Mouse (Mus musculus) intestine, postnatal 0 days (tissue): ENCODE data around the gene Morc4. TPM values are rescaled to one million over a fixed set of nuclear protein-coding genes. Genes with fewer than 3 reads are reported as not detected.

Source experiments
- ATAC-seq: fragments of 200-750 bp; cut with Nextera tagmentation; 2 replicates; pipeline ENCODE4 v1.8.0; 2017; ENCODE audit warnings: mild to moderate bottlenecking, moderate TSS enrichment, moderate library complexity
- H3K27ac ChIP-seq: fragments of 300-500 bp; sonication (generic); 2 replicates; pipeline ENCODE4 v1.5.1; 2014; ENCODE audit warnings: mild to moderate bottlenecking, low read depth, low read length, moderate library complexity
- H3K27me3 ChIP-seq: fragments of 300-500 bp; sonication (generic); replicated peaks from 2 replicates; pipeline ENCODE4 v1.6.1; 2014; ENCODE audit warnings: low read length, mixed read lengths; ENCODE audit not compliant: control insufficient read depth, insufficient read depth
- H3K36me3 ChIP-seq: fragments of 300-500 bp; sonication (generic); 2 replicates; pipeline ENCODE4 v1.6.1; 2014; ENCODE audit warnings: mild to moderate bottlenecking, moderate library complexity; ENCODE audit not compliant: control insufficient read depth, insufficient read depth
- H3K4me1 ChIP-seq: fragments of 300-500 bp; sonication (generic); replicated peaks from 2 replicates; pipeline ENCODE4 v1.6.1; 2014; ENCODE audit warnings: antibody characterized with exemption, low read length, mixed read lengths; ENCODE audit not compliant: control insufficient read depth, insufficient read depth
- H3K4me2 ChIP-seq: fragments of 300-500 bp; sonication (generic); replicated peaks from 2 replicates; pipeline ENCODE4 v1.6.1; 2014; ENCODE audit warnings: low read depth, mild to moderate bottlenecking, moderate library complexity
- H3K4me3 ChIP-seq: fragments of 300-500 bp; sonication (generic); 2 replicates; pipeline ENCODE4 v1.5.1; 2014; ENCODE audit warnings: low read depth, low read length
- H3K9ac ChIP-seq: fragments of 300-500 bp; sonication (generic); 2 replicates; pipeline ENCODE4 v1.6.1; 2014; ENCODE audit warnings: mild to moderate bottlenecking, low read depth, low read length
- H3K9me3 ChIP-seq: fragments of 300-500 bp; sonication (generic); 2 replicates; pipeline ENCODE4 v1.6.1; 2016; ENCODE audit warnings: mixed run types; ENCODE audit not compliant: control insufficient read depth
- CTCF ChIP-seq: sonication (generic); IDR thresholded peaks from 2 replicates; pipeline ENCODE4 v1.5.1; 2016; ENCODE audit warnings: low read depth, mild to moderate bottlenecking, control low read depth, antibody characterized with exemption, moderate library complexity
- whole genome bisulfite sequencing: fragments of 180-500 bp; shearing (Covaris S2); extraction: QIAGEN DNeasy Blood & Tissue Kit; methylation state at CpG from one replicate; pipeline ENCODE4 v1.1.7; 2014; 5-methylcytosine and 5-hydroxymethylcytosine counted together
- polyA plus RNA-seq: library from polyadenylated mRNA; unstranded; fragments of >200 nt; fragmentation: Nextera tagmentation; extraction: Ambion mirVana; gene quantifications from 2 replicates; pipeline ENCODE4 v1.2.1, GENCODE M21; 2015

Morc4 gene
- polyA plus RNA-seq, 1 experiment from 2014 or later: 3.5 TPM

GRCm38 (mm10) chrX:139870300-139870711 is 1.2 kb downstream of the Morc4 start:
- no peaks in the 10 kb centered on the region for H3K36me3 ChIP-seq
- no peaks in the 10 kb centered on the region for H3K9me3 ChIP-seq
- H3K4me2 ChIP-seq: peak overlapping the region; percentile 86
- peak overlapping the region; percentile 54 for H3K4me3 ChIP-seq
- 21% methylated on average over 15 of the region's 15 CpGs for WGBS
- H3K4me1 ChIP-seq: no peaks in the 10 kb centered on the region
- peak; percentile 45 for TF ChIP-seq CTCF
- no peak for ATAC-seq
- no peaks in the 10 kb centered on the region for H3K27me3 ChIP-seq
- no peak overlapping the region for H3K9ac ChIP-seq
- no peak overlapping the region for H3K27ac ChIP-seq

- TF ChIP-seq CTCF: no peak
- ATAC-seq: no peak
- WGBS: 50% methylated on average over 5 of the region's 5 CpGs
- Histone ChIP-seq H3K9me3 (no peaks in the 10 kb centered on the region), H3K27me3 (no peaks in the 10 kb centered on the region), H3K4me1 (no peaks in the 10 kb centered on the region), H3K27ac (no peak overlapping the region), H3K9ac (no peak overlapping the region), H3K4me3 (no peak overlapping the region), H3K36me3 (no peaks in the 10 kb centered on the region), H3K4me2 (no peak overlapping the region)
These were observed 12.1 kb downstream of the Morc4 start for GRCm38 (mm10) chrX:139859402-139859801.

GRCm38 (mm10) chrX:139854795-139855194 is 16.7 kb downstream of the Morc4 start:
- no peak for TF ChIP-seq CTCF
- Histone ChIP-seq H3K4me3 (no peak overlapping the region), H3K36me3 (no peaks in the 10 kb centered on the region), H3K4me1 (no peaks in the 10 kb centered on the region), H3K9ac (no peak overlapping the region), H3K27ac (no peak overlapping the region), H3K9me3 (no peaks in the 10 kb centered on the region), H3K27me3 (no peaks in the 10 kb centered on the region), H3K4me2 (no peak overlapping the region)
- ATAC-seq: no peak
- WGBS: 93% methylated on average over 4 of the region's 4 CpGs

- Histone ChIP-seq H3K9ac (no peak overlapping the region), H3K27ac (no peak overlapping the region), H3K9me3 (no peaks in the 10 kb centered on the region), H3K36me3 (no peaks in the 10 kb centered on the region), H3K4me1 (no peaks in the 10 kb centered on the region), H3K27me3 (no peaks in the 10 kb centered on the region), H3K4me2 (no peak overlapping the region), H3K4me3 (no peak overlapping the region)
- TF ChIP-seq CTCF: no peak
- no peak for ATAC-seq
- 79% methylated on average over 6 of the region's 6 CpGs for WGBS
These were observed 30.4 kb downstream of the Morc4 start for GRCm38 (mm10) chrX:139841091-139841490.

- no peaks in the 10 kb centered on the region for H3K4me1 ChIP-seq
- WGBS: 38% methylated on average over 3 of the region's 3 CpGs
- no peak overlapping the region for H3K27ac ChIP-seq
- H3K9me3 ChIP-seq: no peaks in the 10 kb centered on the region
- no peak for ATAC-seq
- H3K9ac ChIP-seq: no peak overlapping the region
- no peak overlapping the region for H3K4me2 ChIP-seq
- H3K36me3 ChIP-seq: no peaks in the 10 kb centered on the region
- H3K4me3 ChIP-seq: no peak overlapping the region
- H3K27me3 ChIP-seq: no peaks in the 10 kb centered on the region
- peak; percentile 64 for TF ChIP-seq CTCF
These were observed 32.4 kb downstream of the Morc4 start for GRCm38 (mm10) chrX:139839057-139839456.

GRCm38 (mm10) chrX:139832464-139832863 is 39.0 kb downstream of the Morc4 start:
- Histone ChIP-seq H3K9me3 (no peaks in the 10 kb centered on the region), H3K9ac (no peak overlapping the region), H3K4me3 (no peak overlapping the region), H3K4me2 (no peak overlapping the region), H3K27ac (no peak overlapping the region), H3K27me3 (no peaks in the 10 kb centered on the region), H3K36me3 (no peaks in the 10 kb centered on the region), H3K4me1 (no peaks in the 10 kb centered on the region)
- peak; percentile 81 for TF ChIP-seq CTCF
- ATAC-seq: 0 out of 2 replicates have a peak, but pooled peaks have one; percentile 19
- 21% methylated on average over 5 of the region's 5 CpGs for WGBS
